In the genomic region with DNA sequence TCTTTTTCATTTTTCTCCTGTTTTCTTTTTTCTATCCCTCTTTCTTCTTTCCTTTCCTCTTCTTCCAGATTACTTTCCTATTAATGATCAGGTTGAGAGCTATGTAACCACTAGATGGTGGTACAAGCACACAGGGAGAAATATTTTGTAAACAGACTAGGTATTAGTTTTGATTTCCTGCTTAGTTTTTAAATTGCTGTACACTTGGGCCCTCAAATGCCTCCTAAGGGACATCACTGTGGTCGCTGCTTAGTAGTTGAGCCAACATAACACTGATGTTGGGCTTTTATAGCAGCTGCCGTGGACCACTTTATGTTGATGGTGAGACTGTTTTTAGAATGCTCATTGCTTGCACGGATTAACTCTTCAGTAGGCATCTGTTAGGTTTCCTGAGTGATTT, we compare ENCODE assay signal across 8 mouse cellular contexts.
DNase-seq lines count a peak whose midpoint lies in the region; ATAC-seq and TF ChIP-seq lines count a peak whose summit lies in the region.

No protein-coding gene starts in this region.

- peak; percentile 82 for TF ChIP-seq CTCF in heart, adult 2 months (IDR thresholded peaks at IDR 0.05)

- H3K4me1 ChIP-seq in heart, adult 2 months (ENCODE audit: control insufficient read depth, insufficient read depth, low read length), result no peaks in the 10 kb centered on the region; the same call in 1 of the 2 replicates
- peaks cover 16% of the 10 kb centered on the region; the same call in 1 of the 2 replicates for H3K4me1 ChIP-seq in embryonic facial prominence, embryonic 15.5 days

- no peak for TF ChIP-seq EP300 in heart, adult 2 months (IDR thresholded peaks at IDR 0.05; ENCODE audit: insufficient read depth, low read depth, low read length)

- H3K36me3 ChIP-seq in heart, adult 2 months (ENCODE audit: control insufficient read depth, insufficient read depth, low read length), result no peaks in the 10 kb centered on the region
- no peaks in the 10 kb centered on the region for H3K36me3 ChIP-seq in embryonic facial prominence, embryonic 15.5 days

- no peak for ATAC-seq in embryonic facial prominence, embryonic 15.5 days (ENCODE audit: insufficient number of reproducible peaks, low FRiP score, low TSS enrichment, low read depth)
- ATAC-seq in erythroid progenitor cell, adult 5-6 weeks (replicated peaks; ENCODE audit: low FRiP score, poor library complexity, severe bottlenecking), result no peak

- no peak overlapping the region for H3K4me3 ChIP-seq in heart, adult 2 months
- no peak overlapping the region for H3K4me3 ChIP-seq in embryonic facial prominence, embryonic 15.5 days (replicated peaks)

- no peaks in the 10 kb centered on the region for H3K79me2 ChIP-seq in heart, adult 2 months (replicated peaks; ENCODE audit: control insufficient read depth, insufficient read depth, low read length)

- H3K27ac ChIP-seq in heart, adult 2 months, result no peak overlapping the region
- H3K27ac ChIP-seq in embryonic facial prominence, embryonic 15.5 days (replicated peaks), result no peak overlapping the region

- no peak for TF ChIP-seq POLR2A in heart, adult 2 months (IDR thresholded peaks at IDR 0.05; ENCODE audit: insufficient read depth, low read depth, low read length)

- H3K9me3 ChIP-seq in embryonic facial prominence, embryonic 15.5 days (replicated peaks), result no peaks in the 10 kb centered on the region

- no peak overlapping the region; the same call in 1 of the 2 replicates for H3K9ac ChIP-seq in heart, adult 2 months (ENCODE audit: low read depth, low read length)
- H3K9ac ChIP-seq in embryonic facial prominence, embryonic 15.5 days, result no peak overlapping the region

- intact Hi-C loops in heart, adult 2 months (cut with DNase I), result loop anchor here (1.0 kb wide), 1 partner anchor 306 kb away; no protein-coding TSS in a partner anchor

- no peak for DNase-seq in heart, adult 2 months
- no peak for DNase-seq in heart, adult 8-10 months (ENCODE audit: low spot score)
- DNase-seq in right cerebral cortex, adult 2 months (ENCODE audit: low spot score in 2 of 2), result peak; percentile 30 to 43
- DNase-seq in right cerebral cortex, postnatal 4 days, result no peak
- peak; percentile 24 for DNase-seq in lung, postnatal 25 days (ENCODE audit: low spot score)
- no peak for DNase-seq in right cerebral cortex, adult 18-20 months

- WGBS in heart, adult 2 months, result 26% methylated on average over 3 of the region's 3 CpGs
- WGBS in embryonic facial prominence, embryonic 15.5 days, result 19% methylated on average over 3 of the region's 3 CpGs

- H3K27me3 ChIP-seq in heart, adult 2 months (ENCODE audit: control insufficient read depth, insufficient read depth, low read length), result no peaks in the 10 kb centered on the region
- H3K27me3 ChIP-seq in embryonic facial prominence, embryonic 15.5 days, result no peaks in the 10 kb centered on the region

- peak overlapping the region; percentile 11; the same call in 1 of the 2 replicates for H3K4me2 ChIP-seq in embryonic facial prominence, embryonic 15.5 days (replicated peaks)

Comparison
In these comparisons a context has a peak if more than half of its experiments do, and no peak if none do; other contexts are left out.
1. DNase-seq: peak in right cerebral cortex, adult 2 months (2 of 2) and lung, postnatal 25 days (single experiment); none in heart, adult 2 months (0 of 2), heart, adult 8-10 months (single experiment), right cerebral cortex, postnatal 4 days (single experiment) and right cerebral cortex, adult 18-20 months (single experiment).